Mouse (Mus musculus) liver, adult 2 months (tissue): Measurements from ENCODE around the gene Dusp27.

Source experiments
- CTCF ChIP-seq: fragments of 200-500 bp; IDR thresholded peaks from 2 replicates; pipeline ENCODE4 v1.5.1; 2011; ENCODE audit warnings: low read depth, low read length, control low read depth
- POLR2A ChIP-seq: fragments of 200-500 bp; IDR thresholded peaks from 2 replicates; pipeline ENCODE4 v1.6.1; 2011; ENCODE audit warnings: low read length, control low read depth; ENCODE audit not compliant: insufficient read depth; ENCODE audit errors: extremely low read depth

- TF ChIP-seq CTCF (no peak), POLR2A (no peak)
Measured at GRCm38 (mm10) chr1:166155113-166155494, 27.4 kb upstream of the Dusp27 start.
